10 mouse cellular contexts compared by ENCODE assay signal in the genomic region with DNA sequence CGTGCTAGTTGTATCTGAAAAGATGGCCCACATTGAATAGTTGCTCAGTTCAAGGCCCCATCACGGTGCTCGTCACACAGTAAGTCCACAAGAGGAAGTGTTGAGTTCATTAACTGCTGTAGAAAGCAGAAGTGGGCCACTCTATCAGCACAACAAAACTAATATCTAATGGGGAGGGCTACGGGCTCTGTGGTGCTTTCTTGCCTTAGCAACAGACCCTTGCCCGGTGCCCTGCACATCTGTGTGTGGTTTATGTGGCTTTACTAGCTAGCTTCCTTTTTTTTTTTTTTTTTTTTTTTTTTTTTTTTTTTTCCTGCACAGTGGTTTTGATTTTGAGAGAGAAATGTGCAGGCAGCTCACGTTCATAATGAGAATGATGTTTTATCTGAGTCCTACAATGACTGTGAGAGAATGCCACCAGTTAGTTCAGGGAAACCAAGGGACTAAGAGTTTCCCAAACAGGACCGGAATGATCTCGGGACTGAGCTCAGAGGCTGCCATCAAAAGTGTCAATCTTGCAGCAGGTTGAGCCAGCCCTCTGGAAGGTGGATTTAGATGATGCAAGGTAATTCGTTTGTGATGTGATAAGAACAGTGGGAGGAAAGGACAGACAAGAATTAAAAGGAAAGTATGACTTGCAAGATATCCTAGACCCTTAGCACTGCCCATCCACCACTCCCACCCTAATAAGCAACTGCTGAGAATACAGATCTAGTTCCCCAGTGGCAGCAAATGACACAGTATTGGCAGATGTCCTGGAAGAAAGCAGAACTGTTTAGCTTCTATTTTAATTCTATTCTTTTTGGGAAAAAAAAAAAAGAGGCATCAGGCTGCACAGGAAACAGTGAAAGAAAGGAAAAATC. TPM values are rescaled to one million over a fixed set of nuclear protein-coding genes. Genes with fewer than 3 reads are reported as not detected.
DNase-seq lines count a peak whose midpoint lies in the region; ATAC-seq and TF ChIP-seq lines count a peak whose summit lies in the region.
"Had no signal": no experiment of that assay in that cellular context is flagged by ENCODE, and none has a peak within 500 bp of the region (broad histone marks: within the 10 kb centered on the region; RNA-seq: fewer than 3 reads in every experiment).

No protein-coding gene starts in this region.

- no peak overlapping the region for H3K9ac ChIP-seq in liver, embryonic 12.5 days
- no peak overlapping the region for H3K9ac ChIP-seq in hindbrain, postnatal 0 days (replicated peaks; ENCODE audit: low read length)
- H3K9ac ChIP-seq in neural tube, embryonic 15.5 days (replicated peaks) = no peak overlapping the region

- DNase-seq in liver = peak; percentile 39
- DNase-seq in thymus, postnatal 0 days (ENCODE audit: low spot score) = peak; percentile 67
- no peak for DNase-seq in hindbrain, postnatal 0 days (ENCODE audit: low spot score)
- no peak for DNase-seq in embryo, embryonic 9.5 days (ENCODE audit: extremely low spot score)
- DNase-seq: right cerebral cortex, postnatal 25 days had no signal

- no peak for ATAC-seq in liver, embryonic 12.5 days
- peak; percentile 90 for ATAC-seq in megakaryocyte, adult 5-6 weeks (ENCODE audit: poor library complexity, severe bottlenecking)
- ATAC-seq in hindbrain, postnatal 0 days = no peak
- ATAC-seq in neural tube, embryonic 15.5 days (ENCODE audit: low FRiP score) = no peak
- ATAC-seq: midbrain, embryonic 16.5 days had no signal

- no peaks in the 10 kb centered on the region for H3K9me3 ChIP-seq in liver, embryonic 12.5 days (replicated peaks)
- no peaks in the 10 kb centered on the region for H3K9me3 ChIP-seq in hindbrain, postnatal 0 days (ENCODE audit: low read length)
- H3K9me3 ChIP-seq in neural tube, embryonic 15.5 days (replicated peaks) = no peaks in the 10 kb centered on the region

- peaks cover 5% of the 10 kb centered on the region; the same call in 1 of the 2 replicates for H3K27me3 ChIP-seq in liver, embryonic 12.5 days (replicated peaks)
- no peaks in the 10 kb centered on the region for H3K27me3 ChIP-seq in hindbrain, postnatal 0 days (ENCODE audit: insufficient read depth, low read length)
- no peaks in the 10 kb centered on the region for H3K27me3 ChIP-seq in neural tube, embryonic 15.5 days (replicated peaks)

- no peak overlapping the region for H3K4me3 ChIP-seq in liver, embryonic 12.5 days
- H3K4me3 ChIP-seq in bone marrow macrophage, adult 2 months (ENCODE audit: insufficient read depth, low read length) = peak overlapping the region; percentile 58
- H3K4me3 ChIP-seq in hindbrain, postnatal 0 days (ENCODE audit: low read length) = no peak overlapping the region
- H3K4me3 ChIP-seq in neural tube, embryonic 15.5 days (replicated peaks) = no peak overlapping the region

- no peak for TF ChIP-seq POLR2A in bone marrow macrophage, adult 2 months (IDR thresholded peaks at IDR 0.05; ENCODE audit: borderline replicate concordance, low read depth, low read length)

- H3K36me3 ChIP-seq in liver, embryonic 12.5 days = no peaks in the 10 kb centered on the region
- H3K36me3 ChIP-seq in hindbrain, postnatal 0 days (ENCODE audit: insufficient read depth, low read length) = no peaks in the 10 kb centered on the region
- no peaks in the 10 kb centered on the region for H3K36me3 ChIP-seq in neural tube, embryonic 15.5 days

- no peak overlapping the region for H3K4me2 ChIP-seq in liver, embryonic 12.5 days
- H3K4me2 ChIP-seq in hindbrain, postnatal 0 days (ENCODE audit: low read depth, low read length) = no peak overlapping the region
- no peak overlapping the region for H3K4me2 ChIP-seq in neural tube, embryonic 15.5 days

- no peak for TF ChIP-seq CTCF in bone marrow macrophage, adult 2 months (IDR thresholded peaks at IDR 0.05; ENCODE audit: low read depth, low read length)
- TF ChIP-seq CTCF in hindbrain, postnatal 0 days (IDR thresholded peaks at IDR 0.05; ENCODE audit: low read depth) = no peak

- peaks cover 4% of the 10 kb centered on the region; the same call in 1 of the 2 replicates for H3K4me1 ChIP-seq in liver, embryonic 12.5 days
- peaks cover 39% of the 10 kb centered on the region for H3K4me1 ChIP-seq in bone marrow macrophage, adult 2 months (ENCODE audit: control insufficient read depth, insufficient read depth, low read length)
- H3K4me1 ChIP-seq in hindbrain, postnatal 0 days (ENCODE audit: insufficient read depth, low read length) = no peaks in the 10 kb centered on the region
- H3K4me1 ChIP-seq in neural tube, embryonic 15.5 days = 0 out of 2 replicates have a peak, but pooled peaks cover 5% of the 10 kb centered on the region

- WGBS in liver, embryonic 12.5 days (ENCODE audit: insufficient replicate concordance) = 8% methylated on average over 9 of the region's 9 CpGs
- 74% methylated on average over 9 of the region's 9 CpGs for WGBS in hindbrain, postnatal 0 days
- 77% methylated on average over 9 of the region's 9 CpGs for WGBS in neural tube, embryonic 15.5 days

- H3K27ac ChIP-seq in liver, embryonic 12.5 days = no peak overlapping the region
- peak overlapping the region; percentile 99 for H3K27ac ChIP-seq in bone marrow macrophage, adult 2 months (ENCODE audit: insufficient read depth, low read depth, low read length)
- H3K27ac ChIP-seq in hindbrain, postnatal 0 days = no peak overlapping the region
- no peak overlapping the region for H3K27ac ChIP-seq in neural tube, embryonic 15.5 days (replicated peaks)

RNA-seq across cellular contexts. Expression of gene St6gal1, which starts 55.6 kb away (rescaled TPM):
- 7.5 and 7.9 TPM in 2 replicates for polyA plus RNA-seq in liver, embryonic 12.5 days (2016; fragmentation: Nextera tagmentation; extraction: Ambion mirVana)
- polyA plus RNA-seq in bone marrow macrophage, adult 2 months (2012; ENCODE audit: insufficient read depth, insufficient read length, missing spikeins) = 66.4 and 77.2 TPM in 2 replicates
- 2.4 and 2.8 TPM in 2 replicates for total RNA-seq in megakaryocyte, adult 5-6 weeks (2015)
- 2.3 and 3.3 TPM in 2 replicates for total RNA-seq in megakaryocyte, adult 5-6 weeks (2017)
- polyA plus RNA-seq in thymus, postnatal 0 days (2015; fragmentation: Nextera tagmentation; extraction: Ambion mirVana) = 37.9 and 42.2 TPM in 2 replicates
- total RNA-seq in hindbrain, postnatal 0 days (2014; rRNA removed) = 23.9 and 39.9 TPM in 2 replicates
- polyA plus RNA-seq in hindbrain, postnatal 0 days (2015; fragmentation: Nextera tagmentation; extraction: Ambion mirVana) = 10.4 and 11.6 TPM in 2 replicates
- 19.3 and 21.1 TPM in 2 replicates for polyA plus RNA-seq in neural tube, embryonic 15.5 days (2015; fragmentation: Nextera tagmentation; extraction: Ambion mirVana)

Comparison
In these comparisons a context has a peak if more than half of its experiments do, and no peak if none do; other contexts are left out.
1. DNase-seq: peak in liver (single experiment) and thymus, postnatal 0 days (single experiment); none in hindbrain, postnatal 0 days (single experiment) and embryo, embryonic 9.5 days (single experiment).